Mouse (Mus musculus) cerebellum, adult 2 months (tissue): Measurements from ENCODE around the gene Prdm12.

Source experiments
- CTCF ChIP-seq: fragments of 200-500 bp; IDR thresholded peaks from 2 replicates; pipeline ENCODE4 v1.5.1; 2011; ENCODE audit warnings: low read depth, mild to moderate bottlenecking, control low read depth, low read length, moderate library complexity, borderline replicate concordance; ENCODE audit not compliant: insufficient read depth
- POLR2A ChIP-seq: fragments of 200-500 bp; IDR thresholded peaks from 2 replicates; pipeline ENCODE4 v1.6.1; 2011; ENCODE audit warnings: low read length, control low read depth, borderline replicate concordance; ENCODE audit not compliant: insufficient read depth

DNA sequence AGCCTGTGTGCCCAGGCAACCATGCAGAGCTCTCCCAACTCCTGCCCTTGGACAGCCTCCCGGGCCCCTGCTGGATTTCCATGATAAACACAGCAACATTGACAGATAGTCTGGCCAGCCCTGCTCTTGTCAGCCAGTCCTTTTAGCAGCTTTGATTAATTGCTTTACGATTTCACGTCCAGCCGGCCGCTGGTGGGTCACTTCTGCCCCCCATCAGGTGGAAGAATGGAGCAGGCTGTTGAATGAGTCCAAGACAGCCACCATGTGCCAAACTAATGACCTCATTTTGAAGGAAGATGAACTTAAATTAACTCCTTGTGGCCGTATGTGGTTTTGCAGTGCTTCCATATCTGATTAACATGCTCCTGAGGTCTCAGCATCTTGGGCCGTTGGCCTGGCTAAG lies 30.0 kb upstream of the Prdm12 start:
- TF ChIP-seq CTCF = no peak
- no peak for TF ChIP-seq POLR2A
